Mouse (Mus musculus): ENCODE results near the gene Plpp7.

The Plpp7 gene

GRCm38 (mm10) chr2:32070747-32071146 is 24.6 kb upstream of the Plpp7 start:
- no peak for DNase-seq

- no peak for DNase-seq
These were observed 20.9 kb upstream of the Plpp7 start for GRCm38 (mm10) chr2:32074404-32074803.

GRCm38 (mm10) chr2:32075368-32075767 is 20.0 kb upstream of the Plpp7 start:
- DNase-seq, result no peak

- DNase-seq, result no peak
These were observed 17.6 kb upstream of the Plpp7 start for GRCm38 (mm10) chr2:32077744-32078143.

- DNase-seq, result no peak
These were observed 16.8 kb upstream of the Plpp7 start for GRCm38 (mm10) chr2:32078522-32078921.

- DNase-seq, result no peak
These were observed 16.1 kb upstream of the Plpp7 start for GRCm38 (mm10) chr2:32079191-32079725.

- DNase-seq, result no peak
These were observed 14.6 kb upstream of the Plpp7 start for GRCm38 (mm10) chr2:32080681-32081080.

- no peak for DNase-seq
These were observed 13.9 kb upstream of the Plpp7 start for GRCm38 (mm10) chr2:32081296-32081929.

- DNase-seq, result no peak
These were observed 13.1 kb upstream of the Plpp7 start for GRCm38 (mm10) chr2:32082229-32082628.

- peak; percentile 32 for DNase-seq
These were observed 11.9 kb upstream of the Plpp7 start for GRCm38 (mm10) chr2:32083159-32084011.

- peak; percentile 31 for DNase-seq
These were observed 11.0 kb upstream of the Plpp7 start, which contains the start of gene Fam78a for GRCm38 (mm10) chr2:32084111-32084871. Gene Fam78a (minus strand): TSS chr2:32084857.

- DNase-seq, result no peak
These were observed 10.5 kb upstream of the Plpp7 start for GRCm38 (mm10) chr2:32084872-32085199.

- DNase-seq, result no peak
These were observed 10.1 kb upstream of the Plpp7 start for GRCm38 (mm10) chr2:32085231-32085630.

GRCm38 (mm10) chr2:32087606-32088005 is 7.7 kb upstream of the Plpp7 start:
- no peak for DNase-seq

GRCm38 (mm10) chr2:32088372-32088981 is 6.9 kb upstream of the Plpp7 start:
- DNase-seq, result no peak

GRCm38 (mm10) chr2:32089606-32090005 is 5.7 kb upstream of the Plpp7 start:
- no peak for DNase-seq

- no peak for DNase-seq
These were observed 5.2 kb upstream of the Plpp7 start for GRCm38 (mm10) chr2:32090145-32090544.

- no peak for DNase-seq
These were observed 3.4 kb upstream of the Plpp7 start for GRCm38 (mm10) chr2:32091956-32092355.

GRCm38 (mm10) chr2:32094001-32094707 is 1.2 kb upstream of the Plpp7 start:
- DNase-seq, result no peak

- peak; percentile 70 for DNase-seq
These were observed 743 bp downstream of the Plpp7 start for GRCm38 (mm10) chr2:32096122-32096420.

- DNase-seq, result no peak
These were observed 7.6 kb downstream of the Plpp7 start for GRCm38 (mm10) chr2:32102944-32103343.

- DNase-seq, result no peak
These were observed 8.2 kb downstream of the Plpp7 start for GRCm38 (mm10) chr2:32103557-32103956.
